Mouse (Mus musculus) heart, embryonic 11.5 days (tissue): ENCODE data around the gene Gm5134. TPM values are rescaled to one million over a fixed set of nuclear protein-coding genes. Genes with fewer than 3 reads are reported as not detected.

Experiments
- ATAC-seq: fragments of 200-750 bp; cut with Nextera tagmentation; replicated peaks from 2 replicates; pipeline ENCODE4 v1.8.0; 2017; ENCODE audit warnings: moderate library complexity; ENCODE audit not compliant: insufficient number of reproducible peaks, low FRiP score, low TSS enrichment
- H3K27ac ChIP-seq: fragments of 300-500 bp; sonication (generic); 2 replicates; pipeline ENCODE4 v1.5.1; 2014; ENCODE audit warnings: mild to moderate bottlenecking, low read depth, low read length
- H3K27me3 ChIP-seq: fragments of 300-500 bp; sonication (generic); 2 replicates; pipeline ENCODE4 v1.6.1; 2014; ENCODE audit warnings: mild to moderate bottlenecking, low read length, mixed read lengths; ENCODE audit not compliant: control insufficient read depth, insufficient read depth
- H3K36me3 ChIP-seq: fragments of 300-500 bp; sonication (generic); 2 replicates; pipeline ENCODE4 v1.6.1; 2014; ENCODE audit warnings: mild to moderate bottlenecking, low read length, moderate library complexity, mixed read lengths; ENCODE audit not compliant: control insufficient read depth, insufficient read depth
- H3K4me1 ChIP-seq: fragments of 300-500 bp; sonication (generic); 2 replicates; pipeline ENCODE4 v1.6.1; 2014; ENCODE audit warnings: low read length; ENCODE audit not compliant: control insufficient read depth, insufficient read depth
- H3K4me2 ChIP-seq: fragments of 300-500 bp; sonication (generic); 2 replicates; pipeline ENCODE4 v1.6.1; 2014; ENCODE audit warnings: mild to moderate bottlenecking, moderate library complexity
- H3K4me3 ChIP-seq: fragments of 300-500 bp; sonication (generic); 2 replicates; pipeline ENCODE4 v1.5.1; 2014; ENCODE audit warnings: low read depth, low read length
- H3K9ac ChIP-seq: fragments of 300-500 bp; sonication (generic); 2 replicates; pipeline ENCODE4 v1.6.1; 2014; ENCODE audit warnings: mild to moderate bottlenecking, low read depth, low read length, moderate library complexity
- H3K9me3 ChIP-seq: fragments of 300-500 bp; sonication (generic); replicated peaks from 2 replicates; pipeline ENCODE4 v1.6.1; 2016; ENCODE audit warnings: low read length; ENCODE audit not compliant: control insufficient read depth
- WGBS: fragments of 180-500 bp; shearing (Covaris S2); extraction: QIAGEN DNeasy Blood & Tissue Kit; methylation state at CpG from one replicate; pipeline ENCODE4 v1.1.7; 2014; ENCODE audit not compliant: insufficient replicate concordance; 5-methylcytosine and 5-hydroxymethylcytosine counted together
- polyA plus RNA-seq: library from polyadenylated mRNA; unstranded; fragments of >200 nt; fragmentation: Nextera tagmentation; extraction: Ambion mirVana; gene quantifications from 2 replicates; pipeline ENCODE4 v1.2.1, GENCODE M21; 2014

The Gm5134 gene
- polyA plus RNA-seq, 1 experiment from 2014 or later, result not detected

DNA sequence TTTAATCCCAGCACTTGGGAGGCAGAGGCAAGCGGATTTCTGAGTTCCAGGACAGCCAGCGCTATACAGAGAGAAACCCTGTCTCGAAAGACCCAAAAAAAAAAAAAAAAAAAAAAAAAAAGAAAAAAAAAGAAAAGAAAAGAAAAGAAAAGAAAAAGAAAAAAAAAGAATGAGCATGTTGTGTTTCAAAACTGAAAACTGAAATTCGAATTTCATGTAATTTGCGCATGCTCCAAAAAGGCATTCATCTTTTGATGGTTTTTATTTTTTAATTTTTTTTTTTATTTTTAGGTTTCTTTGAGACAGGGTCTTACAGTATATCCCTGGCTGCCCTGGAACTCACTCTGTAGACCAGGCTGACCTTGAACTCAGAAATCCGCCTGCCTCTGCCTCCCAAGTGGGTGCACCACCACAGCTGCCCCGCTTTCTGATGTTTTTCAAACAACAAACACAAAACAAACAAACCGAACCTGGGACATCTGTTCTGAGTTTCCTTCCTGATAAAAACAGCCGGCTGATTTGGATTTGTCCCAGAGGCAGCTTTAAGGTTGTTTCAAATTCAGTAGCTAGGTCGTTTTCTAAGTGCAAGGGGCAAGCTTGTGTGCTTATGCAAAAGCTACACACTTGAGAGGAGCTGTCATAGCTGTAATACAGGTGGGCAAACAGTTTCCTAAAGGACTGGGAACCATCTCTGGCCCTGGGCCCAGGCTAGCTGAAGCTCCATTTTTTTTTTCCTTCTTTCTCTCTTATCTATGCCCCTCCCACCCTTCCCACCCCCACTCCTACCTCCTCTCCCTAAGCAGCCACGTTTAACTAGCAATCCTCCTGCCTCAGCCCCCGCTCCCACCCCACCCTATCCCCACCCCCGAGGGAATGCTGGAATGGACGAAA is 77.4 kb downstream of the Gm5134 start:
- peak overlapping the region; percentile 87 for H3K4me2 ChIP-seq
- H3K27ac ChIP-seq, result peak overlapping the region; percentile 75
- 45% methylated on average over 14 of the region's 14 CpGs for WGBS
- no peaks in the 10 kb centered on the region for H3K27me3 ChIP-seq
- ATAC-seq, result peak; percentile 73
- no peaks in the 10 kb centered on the region for H3K9me3 ChIP-seq
- H3K36me3 ChIP-seq, result 0 out of 2 replicates have a peak, but pooled peaks cover 4% of the 10 kb centered on the region
- peak overlapping the region; percentile 98 for H3K9ac ChIP-seq
- peak overlapping the region; percentile 93 for H3K4me3 ChIP-seq
- H3K4me1 ChIP-seq, result 0 out of 2 replicates have a peak, but pooled peaks cover 4% of the 10 kb centered on the region

DNA sequence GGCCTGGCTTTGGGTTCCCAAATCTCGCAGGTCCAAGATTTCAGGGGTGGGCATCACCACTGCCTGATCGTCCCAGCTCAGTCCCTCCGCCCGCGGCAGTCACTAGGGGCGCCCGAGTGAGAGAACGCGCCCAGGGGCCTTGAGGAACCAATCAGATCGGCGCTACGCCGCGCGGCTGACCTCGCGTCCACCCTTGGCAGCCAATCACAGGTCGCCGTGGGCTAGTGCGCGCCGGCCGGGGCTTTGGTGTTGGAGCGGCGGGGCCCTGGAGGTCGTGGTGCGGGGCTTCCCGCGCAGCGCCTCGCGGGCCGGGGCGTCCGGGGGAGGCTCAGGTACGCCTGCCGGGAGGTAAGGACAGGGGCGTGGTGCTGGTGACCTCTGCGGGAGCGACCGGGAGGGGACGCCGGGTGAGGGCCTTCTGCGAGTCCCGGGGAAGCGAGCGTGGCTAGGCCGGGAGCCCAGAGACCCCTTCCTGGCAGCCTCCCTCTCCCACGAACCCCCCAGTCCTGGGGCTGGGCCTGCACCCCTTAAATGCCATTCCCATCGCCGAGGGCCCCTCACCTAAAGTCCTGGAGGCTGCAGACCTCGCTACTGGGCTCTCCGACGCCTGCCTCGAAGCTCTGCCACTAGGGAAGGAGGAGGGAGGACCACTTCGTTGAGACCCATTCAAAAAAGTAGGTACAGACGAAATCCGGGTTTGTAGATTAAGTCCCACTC is 78.2 kb downstream of the Gm5134 start, which contains the start of gene Zfp280b:
TSS of gene Zfp280b (plus strand) at position 249 of the 717 bp plus-strand sequence.
- H3K9ac ChIP-seq, result peak within 1 kb of the TSS; percentile 98
- peaks cover 6% of the 10 kb centered on the region; the same call in 1 of the 2 replicates for H3K36me3 ChIP-seq
- peak within 1 kb of the TSS; percentile 93 for H3K4me3 ChIP-seq
- H3K27me3 ChIP-seq, result no peaks in the 10 kb centered on the region
- under 1% methylated on average over 51 of the region's 58 CpGs for WGBS
- 0 out of 2 replicates have a peak, but pooled peaks cover 4% of the 10 kb centered on the region for H3K4me1 ChIP-seq
- H3K27ac ChIP-seq, result peak within 1 kb of the TSS; percentile 75
- ATAC-seq, result peak; percentile 97
- H3K4me2 ChIP-seq, result peak within 1 kb of the TSS; percentile 87
- H3K9me3 ChIP-seq, result no peaks in the 10 kb centered on the region

DNA sequence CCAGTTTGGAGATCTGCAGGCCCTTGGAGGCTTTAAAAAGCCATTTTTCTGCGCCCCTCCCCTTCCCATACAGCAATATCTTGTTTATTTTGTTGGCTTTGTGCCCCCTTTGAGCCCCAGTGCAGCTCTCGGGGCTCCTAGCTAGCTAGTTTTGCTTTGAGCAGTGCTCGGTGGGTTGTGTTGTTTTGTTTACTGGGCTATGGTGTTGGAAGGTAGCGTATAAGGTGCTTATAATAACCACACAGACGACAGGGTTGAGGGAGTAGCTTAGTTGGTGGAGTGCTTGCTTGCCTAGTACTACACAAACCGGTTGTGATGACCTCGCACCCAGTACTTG is 78.8 kb downstream of the Gm5134 start:
- ATAC-seq, result no peak
- Histone ChIP-seq H3K4me2 (peak overlapping the region; percentile 87), H3K27me3 (no peaks in the 10 kb centered on the region), H3K36me3 (peaks cover 8% of the 10 kb centered on the region; the same call in 1 of the 2 replicates), H3K27ac (peak overlapping the region; percentile 75; the same call in 1 of the 2 replicates), H3K4me1 (0 out of 2 replicates have a peak, but pooled peaks cover 4% of the 10 kb centered on the region), H3K9ac (peak overlapping the region; percentile 98), H3K9me3 (no peaks in the 10 kb centered on the region), H3K4me3 (peak overlapping the region; percentile 93)
- 11% methylated on average over 7 of the region's 7 CpGs for WGBS

DNA sequence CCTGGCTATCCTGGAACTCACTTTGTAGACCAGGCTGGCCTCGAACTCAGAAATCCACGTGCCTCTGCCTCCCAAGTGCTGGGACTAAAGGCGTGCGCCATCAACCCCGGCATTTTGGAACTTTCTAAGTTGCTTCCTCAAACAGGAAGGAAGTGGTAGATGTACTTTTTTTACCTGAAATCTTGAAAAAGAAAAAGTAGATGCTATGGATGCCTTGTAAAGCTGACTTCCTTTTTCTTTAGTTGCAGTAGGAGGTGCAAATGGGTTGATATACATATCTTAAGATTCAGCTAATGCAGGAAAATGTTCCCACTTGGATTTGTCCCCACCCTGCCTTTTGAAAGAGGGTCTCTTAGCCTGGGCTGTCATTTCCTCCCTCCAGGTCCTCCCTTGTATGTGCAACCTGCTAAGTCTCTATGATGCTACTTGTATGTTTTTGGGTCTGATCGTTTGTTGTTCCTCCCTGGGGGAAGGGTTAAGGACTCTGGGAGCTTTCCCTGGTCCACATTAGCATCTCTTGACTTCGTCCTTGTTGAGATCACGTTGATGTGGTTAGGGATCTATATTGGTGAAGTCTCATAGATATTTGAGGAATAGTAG is 79.8 kb downstream of the Gm5134 start:
- Histone ChIP-seq H3K9me3 (no peaks in the 10 kb centered on the region), H3K36me3 (peaks cover 18% of the 10 kb centered on the region), H3K4me1 (0 out of 2 replicates have a peak, but pooled peaks cover 4% of the 10 kb centered on the region), H3K4me3 (no peak overlapping the region), H3K27ac (no peak overlapping the region), H3K27me3 (no peaks in the 10 kb centered on the region), H3K4me2 (no peak overlapping the region; the same call in 1 of the 2 replicates), H3K9ac (no peak overlapping the region)
- ATAC-seq, result no peak
- 92% methylated on average over 8 of the region's 8 CpGs for WGBS

DNA sequence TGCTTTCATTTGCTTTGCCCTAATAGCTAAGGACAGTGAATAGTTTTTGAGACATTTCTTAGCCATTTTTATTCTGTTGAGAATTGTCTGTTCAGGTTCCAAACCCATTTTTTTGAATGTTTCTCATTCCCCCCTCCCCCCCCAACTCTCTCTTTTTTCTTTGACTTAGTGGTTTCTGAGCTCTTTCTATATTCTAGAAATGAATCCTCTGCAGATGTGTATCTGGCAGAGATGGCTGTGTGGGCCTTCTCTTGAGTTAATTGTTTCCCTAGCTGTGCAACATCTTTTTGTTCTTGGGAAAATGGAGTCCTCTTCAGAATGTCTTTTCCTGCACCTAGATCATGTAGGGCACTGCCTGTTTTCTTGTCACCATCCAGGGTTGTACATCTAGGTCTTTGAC is 81.0 kb downstream of the Gm5134 start:
- Histone ChIP-seq H3K36me3 (peaks cover 30% of the 10 kb centered on the region), H3K27me3 (no peaks in the 10 kb centered on the region), H3K9ac (no peak overlapping the region), H3K27ac (no peak overlapping the region), H3K4me3 (no peak overlapping the region), H3K4me2 (no peak overlapping the region), H3K9me3 (no peaks in the 10 kb centered on the region), H3K4me1 (0 out of 2 replicates have a peak, but pooled peaks cover 4% of the 10 kb centered on the region)
- ATAC-seq, result no peak

DNA sequence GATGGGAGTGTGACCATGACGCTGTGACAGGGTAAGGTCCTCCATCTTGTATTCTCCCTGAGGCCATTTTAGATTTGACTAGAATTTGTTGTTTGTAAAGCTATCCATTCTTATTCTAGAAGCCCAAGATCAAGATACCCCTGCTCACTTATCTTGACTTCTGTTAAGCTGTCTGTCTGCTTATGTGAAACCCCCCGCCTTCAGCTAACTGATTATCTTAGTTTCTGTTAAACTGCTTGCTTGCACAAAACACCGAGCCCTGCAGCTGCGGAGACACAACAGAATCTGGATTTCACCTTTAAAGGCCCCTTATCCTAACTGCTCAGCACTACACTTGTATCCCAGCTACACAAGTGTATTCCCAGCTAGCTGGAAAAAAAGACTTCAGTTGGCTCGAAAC is 82.6 kb downstream of the Gm5134 start:
- ATAC-seq, result no peak
- Histone ChIP-seq H3K27ac (no peak overlapping the region), H3K4me3 (no peak overlapping the region), H3K9me3 (no peaks in the 10 kb centered on the region), H3K9ac (no peak overlapping the region), H3K4me1 (0 out of 2 replicates have a peak, but pooled peaks cover 4% of the 10 kb centered on the region), H3K4me2 (no peak overlapping the region), H3K27me3 (no peaks in the 10 kb centered on the region), H3K36me3 (peaks cover 32% of the 10 kb centered on the region)
- 89% methylated on average over 5 of the region's 5 CpGs for WGBS

DNA sequence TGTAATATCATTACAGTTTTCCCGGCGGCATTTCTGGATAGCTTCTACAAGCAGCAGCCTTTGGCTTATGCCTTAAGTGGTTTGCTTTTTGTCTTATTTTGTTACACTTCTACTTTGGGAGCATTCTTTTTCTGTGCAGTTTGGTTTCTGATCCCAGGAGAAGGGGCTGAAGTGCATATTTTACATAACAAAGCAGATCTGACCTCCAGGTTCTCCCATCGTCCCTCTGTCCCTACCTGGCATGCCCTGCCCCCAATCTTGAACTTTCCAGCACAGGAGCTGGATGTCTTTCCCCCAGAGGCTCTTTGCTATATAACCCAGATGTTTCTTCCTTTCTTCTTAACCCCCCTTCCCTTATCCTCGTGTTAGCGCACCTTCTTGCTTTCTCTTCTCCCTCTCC is 91.0 kb downstream of the Gm5134 start:
- no peaks in the 10 kb centered on the region for H3K9me3 ChIP-seq
- WGBS, result 48% methylated on average over 5 of the region's 5 CpGs
- H3K4me3 ChIP-seq, result no peak overlapping the region
- H3K27me3 ChIP-seq, result no peaks in the 10 kb centered on the region
- no peak overlapping the region for H3K27ac ChIP-seq
- no peak for ATAC-seq
- H3K9ac ChIP-seq, result no peak overlapping the region
- H3K4me2 ChIP-seq, result no peak overlapping the region
- H3K36me3 ChIP-seq, result peaks cover 4% of the 10 kb centered on the region
- H3K4me1 ChIP-seq, result peaks cover 10% of the 10 kb centered on the region

DNA sequence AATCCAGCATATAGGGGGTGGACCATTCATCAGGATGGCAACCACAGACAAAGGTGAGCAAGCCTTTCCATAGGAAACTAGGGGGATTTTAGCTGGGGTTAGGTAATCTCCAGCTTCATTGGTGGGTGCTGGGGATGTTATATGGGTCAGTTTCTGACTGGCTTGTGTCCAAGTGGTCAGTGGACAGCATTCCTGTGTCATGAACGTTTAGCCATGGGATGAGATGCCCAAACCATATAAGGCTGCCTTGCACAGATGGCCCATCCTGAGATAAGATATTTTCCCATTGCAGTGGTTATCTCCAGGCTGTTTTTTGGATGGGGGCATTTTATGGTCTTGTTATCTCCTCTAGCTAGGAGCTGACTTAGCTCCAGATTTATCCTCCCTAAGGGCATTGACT is 92.4 kb downstream of the Gm5134 start:
- no peak for ATAC-seq
- 5% methylated on average over 1 of the region's 1 CpGs for WGBS
- peaks cover 10% of the 10 kb centered on the region for H3K4me1 ChIP-seq
- H3K36me3 ChIP-seq, result peaks cover 2% of the 10 kb centered on the region; the same call in 1 of the 2 replicates
- H3K9ac ChIP-seq, result no peak overlapping the region
- no peaks in the 10 kb centered on the region for H3K27me3 ChIP-seq
- H3K9me3 ChIP-seq, result no peaks in the 10 kb centered on the region
- H3K27ac ChIP-seq, result no peak overlapping the region
- no peak overlapping the region for H3K4me3 ChIP-seq
- H3K4me2 ChIP-seq, result no peak overlapping the region
